Mouse (Mus musculus) Patski (cell line): ENCODE measurements around the gene Jag2. TPM values are rescaled to one million over a fixed set of nuclear protein-coding genes. Genes with fewer than 3 reads are reported as not detected.

ENCODE experiments used
- ATAC-seq: fragments of 100-300 bp; one replicate; pipeline ENCODE4 v1.8.0; 2021
- CTCF ChIA-PET: fragments of 350-600 bp; sonication (Branson Sonifier 250); formaldehyde crosslinking; loops from one replicate; lab custom pipeline; 2022; ENCODE audit warnings: inconsistent platforms; lab: Charles Lee
- POLR2A ChIA-PET: fragments of 350-600 bp; sonication (Branson Sonifier 250); formaldehyde crosslinking; loops from one replicate; lab custom pipeline; 2022; ENCODE audit warnings: antibody characterized with exemption, inconsistent platforms; lab: Charles Lee
- DNase-seq: peaks from one replicate; pipeline ENCODE4 v3.0.0-alpha.2; 2011; ENCODE audit warnings: low read depth, low spot score
- H3K27me3 ChIP-seq: fragments of 371-371 bp; one replicate; pipeline ENCODE4 v1.5.1; 2021
- CTCF ChIP-seq: fragments of 100-300 bp; IDR thresholded peaks from one replicate; pipeline ENCODE4 v1.5.1; 2021
- in situ Hi-C: fragments of 300-500 bp; cut with MboI; formaldehyde crosslinking; loops from 3 replicates; pipeline ENCODE4 v1.11.1; 2018; ENCODE audit warnings: low pct_unique_long_range_greater_than_20kb, mixed read lengths
- polyA plus RNA-seq: library from polyadenylated mRNA; unstranded; gene quantifications from one replicate; pipeline ENCODE4 v1.2.3, GENCODE M21; 2021

Jag2 gene
- polyA plus RNA-seq, 1 experiment from 2014 or later: 8.0 TPM

- in situ Hi-C loops: no loop called here
- no peak for TF ChIP-seq CTCF
- H3K27me3 ChIP-seq: no peaks in the 10 kb centered on the region
- ATAC-seq (no peak), DNase-seq (no peak)
- ChIA-PET CTCF (no interaction called here), POLR2A (no interaction called here)
Observed at GRCm38 (mm10) chr12:112927265-112927664, 2.3 kb downstream of the Jag2 start.

GRCm38 (mm10) chr12:112925950-112926349, 3.6 kb downstream of the Jag2 start:
- no peaks in the 10 kb centered on the region for H3K27me3 ChIP-seq
- in situ Hi-C loops: no loop called here
- no peak for TF ChIP-seq CTCF
- CTCF ChIA-PET: no interaction called here
- ATAC-seq: no peak
- POLR2A ChIA-PET: no interaction called here
- DNase-seq: no peak

GRCm38 (mm10) chr12:112922541-112922940, 7.0 kb downstream of the Jag2 start:
- in situ Hi-C loops: loop anchor here (5.0 kb wide), 1 partner anchor 40 kb away; no protein-coding TSS in a partner anchor
- no peak for TF ChIP-seq CTCF
- DNase-seq: no peak
- ATAC-seq: no peak
- ChIA-PET CTCF (no interaction called here), POLR2A (no interaction called here)
- no peaks in the 10 kb centered on the region for H3K27me3 ChIP-seq

- TF ChIP-seq CTCF: no peak
- ATAC-seq (no peak), DNase-seq (no peak)
- CTCF ChIA-PET: interaction anchor here (1.8 kb wide), 1 partner anchor 23 kb away, joined by 4 read pairs; no protein-coding TSS in a partner anchor
- in situ Hi-C loops: loop anchor here (5.0 kb wide), 1 partner anchor 39 kb away; no protein-coding TSS in a partner anchor
- no peaks in the 10 kb centered on the region for H3K27me3 ChIP-seq
- POLR2A ChIA-PET: no interaction called here
Observed at GRCm38 (mm10) chr12:112921518-112921917, 8.1 kb downstream of the Jag2 start.

GRCm38 (mm10) chr12:112917906-112918305, 11.7 kb downstream of the Jag2 start:
- ChIA-PET CTCF (interaction anchor here (1.0 kb wide), 1 partner anchor 20 kb away, joined by 3 read pairs; no protein-coding TSS in a partner anchor), POLR2A (no interaction called here)
- DNase-seq (no peak), ATAC-seq (no peak)
- H3K27me3 ChIP-seq: no peaks in the 10 kb centered on the region
- no peak for TF ChIP-seq CTCF
- in situ Hi-C loops: no loop called here

GRCm38 (mm10) chr12:112917486-112917885, 12.1 kb downstream of the Jag2 start:
- ATAC-seq (no peak), DNase-seq (no peak)
- POLR2A ChIA-PET: no interaction called here
- in situ Hi-C loops: no loop called here
- TF ChIP-seq CTCF: no peak
- no peaks in the 10 kb centered on the region for H3K27me3 ChIP-seq
- CTCF ChIA-PET: interaction anchor here (1.0 kb wide), 1 partner anchor 19 kb away, joined by 3 read pairs; no protein-coding TSS in a partner anchor

GRCm38 (mm10) chr12:112916698-112917400, 12.7 kb downstream of the Jag2 start:
- in situ Hi-C loops: no loop called here
- ChIA-PET CTCF (interaction anchor here (1.0 kb wide), 1 partner anchor 19 kb away, joined by 3 read pairs; no protein-coding TSS in a partner anchor), POLR2A (no interaction called here)
- no peak for ATAC-seq
- no peaks in the 10 kb centered on the region for H3K27me3 ChIP-seq
- no peak for TF ChIP-seq CTCF
- no peak for DNase-seq

GRCm38 (mm10) chr12:112915587-112915986, 14.0 kb downstream of the Jag2 start:
- POLR2A ChIA-PET: no interaction called here
- no peak for ATAC-seq
- CTCF ChIA-PET: no interaction called here
- no peak for DNase-seq
- no peak for TF ChIP-seq CTCF
- in situ Hi-C loops: no loop called here
- no peaks in the 10 kb centered on the region for H3K27me3 ChIP-seq

- no peak for TF ChIP-seq CTCF
- CTCF ChIA-PET: no interaction called here
- POLR2A ChIA-PET: no interaction called here
- DNase-seq (no peak), ATAC-seq (no peak)
- in situ Hi-C loops: no loop called here
- no peaks in the 10 kb centered on the region for H3K27me3 ChIP-seq
Observed at GRCm38 (mm10) chr12:112914527-112914926, 15.0 kb downstream of the Jag2 start.

- TF ChIP-seq CTCF: no peak
- DNase-seq (no peak), ATAC-seq (no peak)
- in situ Hi-C loops: no loop called here
- CTCF ChIA-PET: no interaction called here
- H3K27me3 ChIP-seq: no peaks in the 10 kb centered on the region
- POLR2A ChIA-PET: no interaction called here
Observed at GRCm38 (mm10) chr12:112912951-112913745, 16.4 kb downstream of the Jag2 start.

- no peak for ATAC-seq
- POLR2A ChIA-PET: no interaction called here
- in situ Hi-C loops: no loop called here
Observed at GRCm38 (mm10) chr12:112911701-112912100, 17.9 kb downstream of the Jag2 start.

More at GRCm38 (mm10) chr12:112911701-112912100, 17.9 kb downstream of the Jag2 start:
- no peak for DNase-seq
- CTCF ChIA-PET: no interaction called here
- no peak for TF ChIP-seq CTCF
- H3K27me3 ChIP-seq: no peaks in the 10 kb centered on the region
